Mouse (Mus musculus) frontal cortex, postnatal 14 days (tissue): ENCODE measurements around the gene Cnnm2.
A peak's percentile ranks its signal among the peaks of the same experiment; 100 is the strongest.
"Not testable (repeated sequence)": the region's sequence is repeated elsewhere in the genome, so short reads cannot be mapped to it uniquely, and the experiment has no call there.

Source experiments
- DNase-seq, 2 experiments: peaks; one replicate each; pipeline ENCODE4 v3.0.0; 2022; ENCODE audit warnings: low spot score in 2 of 2

The Cnnm2 gene

DNA sequence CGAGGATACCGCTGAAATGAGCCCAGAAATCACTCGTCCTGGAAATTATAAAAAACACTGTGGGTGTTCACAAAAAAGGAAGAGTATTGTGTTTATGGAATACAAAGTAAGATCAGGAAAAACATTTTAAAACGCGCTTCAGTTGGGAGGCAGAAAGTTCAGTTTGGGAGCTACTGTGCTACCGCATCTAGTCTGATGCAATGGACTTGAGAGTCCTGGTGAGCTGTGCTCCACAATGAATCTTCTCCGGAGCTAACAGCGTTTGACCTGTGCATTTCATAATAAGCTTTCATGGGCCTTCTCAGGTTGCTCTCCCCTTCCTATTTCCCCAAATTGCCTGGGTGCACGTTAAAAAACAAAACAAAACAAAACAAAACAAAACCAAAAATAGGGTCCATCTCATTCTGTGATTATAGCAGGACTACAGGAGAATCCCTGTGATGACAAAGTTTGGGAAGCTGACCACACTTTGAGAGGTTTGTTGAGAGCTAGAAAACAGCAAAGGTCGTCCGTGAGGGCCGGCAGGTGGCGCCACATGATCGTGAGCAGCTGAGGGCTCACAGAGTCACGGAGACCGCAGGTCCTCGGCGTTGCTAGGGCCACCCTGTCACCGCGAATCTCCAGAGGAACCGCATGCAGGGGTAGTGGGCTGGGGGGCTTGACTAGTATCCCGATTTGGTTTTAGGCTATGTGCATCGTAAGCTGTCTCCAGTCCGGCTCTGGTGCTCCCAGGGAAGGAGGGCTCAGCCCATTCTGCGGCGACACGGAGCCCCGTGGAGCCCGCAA lies 828 bp upstream of the Cnnm2 start:
- peak in 1 of 2 experiments; percentile 88 for DNase-seq

GRCm38 (mm10) chr19:46761971-46762290 lies 535 bp downstream of the Cnnm2 start:
- no peak for DNase-seq

GRCm38 (mm10) chr19:46762291-46762991 lies 1.0 kb downstream of the Cnnm2 start:
- peak; percentile 34 to 44 for DNase-seq

GRCm38 (mm10) chr19:46762992-46763342 lies 1.6 kb downstream of the Cnnm2 start:
- no peak for DNase-seq

GRCm38 (mm10) chr19:46763356-46763755 lies 2.0 kb downstream of the Cnnm2 start:
- no peak for DNase-seq

- DNase-seq = no peak
Observed at GRCm38 (mm10) chr19:46763932-46764762, 2.8 kb downstream of the Cnnm2 start.

DNA sequence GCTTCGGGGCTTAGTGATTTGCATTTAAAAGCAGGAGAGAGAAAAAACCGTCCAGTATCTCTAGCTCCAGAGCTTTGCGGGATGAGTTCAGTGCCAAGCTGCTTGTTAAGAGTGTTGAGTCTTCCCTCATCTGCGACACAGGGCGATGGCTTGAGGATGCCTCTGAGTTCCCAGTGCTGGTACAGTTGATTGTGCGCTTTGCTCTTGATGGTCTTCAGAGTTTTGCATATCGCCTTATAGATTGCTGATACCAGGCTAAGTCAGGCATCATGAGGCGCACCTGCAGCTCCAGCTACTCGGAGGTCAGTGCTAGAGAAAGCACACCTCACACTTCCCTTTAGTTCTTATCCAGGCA lies 3.3 kb downstream of the Cnnm2 start:
- DNase-seq = no peak

- DNase-seq = no peak
Observed at GRCm38 (mm10) chr19:46766125-46766524, 4.7 kb downstream of the Cnnm2 start.

GRCm38 (mm10) chr19:46769759-46770158 lies 8.4 kb downstream of the Cnnm2 start:
- DNase-seq = no peak

DNA sequence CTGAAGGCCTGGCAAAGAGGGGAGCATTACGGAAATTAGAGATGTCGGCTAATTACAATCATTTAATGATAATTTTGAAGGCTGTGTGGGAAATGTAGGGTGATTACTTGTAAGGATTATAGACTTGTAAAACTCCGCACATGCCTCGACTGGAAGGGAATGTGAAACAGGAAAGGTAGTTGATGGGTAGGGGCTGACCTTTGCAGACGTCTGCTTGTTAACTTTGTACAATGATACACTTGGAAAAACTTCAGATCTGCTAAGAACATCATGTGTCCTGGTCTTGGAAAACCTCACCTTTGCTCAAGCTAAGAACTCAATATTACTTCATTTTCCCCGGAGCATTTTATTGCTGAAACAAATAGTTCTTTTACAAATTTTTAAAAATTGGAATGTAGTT lies 10.4 kb downstream of the Cnnm2 start:
- DNase-seq = no peak

DNA sequence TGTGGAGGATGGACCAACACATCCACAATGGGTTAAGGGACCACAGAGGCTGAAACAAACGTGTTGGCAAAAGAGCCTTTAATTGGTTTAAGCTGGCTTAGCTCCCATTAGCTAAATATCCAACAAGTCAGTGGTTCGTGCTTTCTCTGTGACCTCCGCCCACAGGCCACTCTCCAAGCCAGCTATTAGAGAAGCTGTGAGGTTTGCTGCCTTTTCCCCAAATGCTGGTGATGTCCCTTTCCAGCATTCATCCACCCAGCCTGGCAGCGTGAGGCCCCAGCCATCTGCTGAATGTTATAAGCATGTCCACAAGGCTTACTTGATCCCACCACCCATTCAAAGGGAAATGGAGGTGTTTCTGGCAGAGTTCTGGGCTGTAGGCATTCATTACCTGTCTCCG lies 15.0 kb downstream of the Cnnm2 start:
- DNase-seq = no peak

- DNase-seq = no peak
Observed at GRCm38 (mm10) chr19:46776850-46777249, 15.5 kb downstream of the Cnnm2 start.

DNA sequence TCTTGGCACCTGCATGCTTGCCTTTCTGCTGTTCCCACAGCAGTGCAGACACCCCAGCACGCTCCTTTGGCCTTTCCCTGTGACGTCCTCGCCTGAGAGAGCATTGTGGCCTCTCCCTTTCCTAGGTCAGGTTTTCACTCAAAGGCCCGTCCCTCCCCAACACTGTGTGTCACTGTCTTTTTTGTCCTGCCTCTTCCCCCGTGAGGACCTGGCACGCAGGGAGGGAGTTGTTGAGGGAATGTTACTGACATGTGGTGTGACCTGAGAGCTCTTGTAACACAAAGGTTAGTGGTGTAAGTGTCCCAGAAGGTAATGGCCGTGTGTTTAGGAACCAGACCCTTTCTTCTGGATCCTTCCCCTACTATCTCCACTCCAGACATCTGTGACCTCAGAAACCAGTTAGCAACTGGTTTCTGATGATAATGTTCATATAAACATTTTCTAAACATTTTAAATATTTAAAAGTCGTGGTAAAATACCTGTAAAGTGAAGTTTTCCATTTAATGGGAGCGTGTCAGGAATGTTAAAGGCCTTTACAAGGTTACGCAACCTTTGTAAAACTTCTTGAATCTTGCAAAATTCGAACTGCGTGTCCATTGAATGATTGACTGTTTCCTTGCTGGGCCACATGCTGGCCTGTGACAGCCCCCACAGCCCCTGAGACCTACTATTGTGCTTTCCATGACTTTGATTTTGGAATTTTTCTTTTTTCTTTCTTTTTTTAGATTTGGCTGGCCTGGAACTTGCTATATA lies 16.7 kb downstream of the Cnnm2 start:
- no peak for DNase-seq

GRCm38 (mm10) chr19:46779130-46779529 lies 17.7 kb downstream of the Cnnm2 start:
- DNase-seq = not testable (repeated sequence)

- no peak for DNase-seq
Observed at GRCm38 (mm10) chr19:46784038-46784437, 22.6 kb downstream of the Cnnm2 start.

DNA sequence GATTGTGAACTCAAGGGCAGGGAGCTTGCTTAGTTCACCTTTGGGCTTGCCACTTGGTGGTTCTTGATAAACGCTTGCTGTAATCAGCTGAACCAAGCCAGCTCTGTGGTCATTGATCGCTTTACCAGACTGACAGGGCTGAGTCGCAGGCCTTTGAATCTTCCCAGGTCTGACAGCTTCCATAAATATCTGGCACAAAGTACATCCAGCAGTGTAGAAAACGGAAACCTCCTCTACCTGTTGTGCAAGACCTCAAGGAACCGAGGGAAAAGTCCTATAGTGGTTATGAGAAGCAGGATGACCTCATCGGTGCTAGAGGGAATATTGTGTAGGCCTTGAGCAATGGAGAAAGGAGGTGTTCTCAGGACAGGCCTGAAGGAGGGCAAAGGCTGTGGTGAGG lies 23.1 kb downstream of the Cnnm2 start:
- no peak for DNase-seq

DNA sequence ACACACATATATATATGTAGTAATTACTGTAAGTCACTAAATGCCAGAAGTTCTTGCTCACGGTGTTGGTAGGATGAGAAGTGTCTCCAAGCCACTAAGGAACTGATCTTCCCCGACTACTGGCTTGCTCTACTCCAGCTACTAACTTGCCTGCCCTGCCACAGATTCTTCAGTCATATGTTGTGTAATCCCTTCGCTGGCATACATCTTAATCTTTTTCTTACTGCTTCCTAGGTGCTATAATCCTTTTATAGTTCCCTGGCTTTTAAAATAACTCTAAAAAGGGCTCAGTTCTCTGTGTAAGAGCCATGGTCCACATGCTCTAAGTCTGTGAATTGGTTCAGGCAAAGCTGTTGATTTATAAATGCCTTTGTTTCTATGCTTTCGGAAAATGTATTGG lies 24.2 kb downstream of the Cnnm2 start:
- no peak for DNase-seq

DNA sequence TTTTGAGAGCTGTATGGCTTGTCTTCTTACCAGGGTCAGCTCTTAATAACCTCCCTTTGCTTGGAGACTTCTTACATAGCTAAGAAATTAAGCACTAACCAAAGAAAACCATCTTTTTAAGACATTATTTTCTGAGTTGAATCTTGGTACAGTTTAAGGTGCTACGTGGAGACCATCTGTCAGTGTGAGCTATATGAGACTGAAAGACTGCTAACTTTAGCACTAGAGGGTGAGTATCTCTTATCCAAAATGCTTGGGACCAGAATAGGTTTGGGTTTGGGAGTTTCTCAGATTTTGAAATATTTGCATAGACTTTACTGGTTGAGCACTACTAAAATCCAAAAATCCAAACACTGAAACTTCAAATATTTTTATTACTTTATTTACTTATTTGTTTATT lies 28.4 kb downstream of the Cnnm2 start:
- DNase-seq = no peak

- no peak for DNase-seq
Observed at GRCm38 (mm10) chr19:46791360-46791759, 30.0 kb downstream of the Cnnm2 start.

DNA sequence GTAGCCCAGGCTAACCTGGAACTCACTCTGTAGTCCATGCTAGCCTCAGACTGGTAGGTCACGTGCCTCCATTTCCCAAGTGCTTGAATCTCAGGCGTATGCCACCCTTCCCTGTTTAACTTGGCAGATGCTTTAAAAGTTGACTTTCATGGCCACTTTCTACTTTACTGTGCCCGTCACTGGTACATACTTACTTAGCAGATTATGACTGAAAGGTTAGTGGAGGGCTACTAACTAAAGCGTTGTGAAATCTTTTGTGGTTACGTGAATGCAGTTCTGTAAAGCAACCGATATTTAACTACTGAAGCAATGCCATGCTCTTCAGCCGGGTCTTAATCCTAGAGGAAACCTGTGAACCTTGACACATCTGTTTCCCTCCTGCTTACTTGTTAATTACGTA lies 30.5 kb downstream of the Cnnm2 start:
- no peak for DNase-seq

DNA sequence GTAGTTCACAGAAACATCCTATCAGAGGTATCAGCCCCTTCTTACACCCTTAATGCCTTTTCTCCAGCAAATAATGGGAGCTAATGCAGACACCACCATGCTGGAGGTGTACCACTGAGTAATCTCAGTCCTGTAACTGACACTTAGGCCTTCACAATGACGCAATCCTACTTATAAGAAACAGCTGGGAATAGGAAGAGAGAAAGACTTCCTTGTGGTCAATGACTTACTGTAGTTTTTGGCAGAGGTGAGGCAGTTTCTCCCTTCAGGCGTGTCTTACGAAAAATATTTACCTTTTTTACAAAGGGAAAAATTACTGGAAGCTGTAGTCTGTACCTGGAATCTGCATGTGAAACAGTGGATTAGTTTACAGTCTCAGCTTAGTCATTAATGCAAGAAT lies 31.1 kb downstream of the Cnnm2 start:
- no peak for DNase-seq

GRCm38 (mm10) chr19:46794181-46794580 lies 32.8 kb downstream of the Cnnm2 start:
- DNase-seq = no peak
